Mouse (Mus musculus): Measurements from ENCODE around the gene Foxp1. TPM values are rescaled to one million over a fixed set of nuclear protein-coding genes. Genes with fewer than 3 reads are reported as not detected.

Gene Foxp1
- polyA plus RNA-seq, 1 experiment from 2014 or later, result 52.4 TPM

GRCm38 (mm10) chr6:99374448-99375271, 147.9 kb downstream of the Foxp1 start:
- Histone ChIP-seq H3K36me3 (ENCODE audit: control insufficient read depth, insufficient read depth, low read length) (no peaks in the 10 kb centered on the region), H3K27ac (ENCODE audit: low read depth, low read length) (no peak overlapping the region), H3K4me1 (ENCODE audit: control insufficient read depth, insufficient read depth, low read length) (peaks cover 5% of the 10 kb centered on the region; the same call in 1 of the 2 replicates), H3K4me2 (ENCODE audit: low read depth, low read length) (no peak overlapping the region), H3K9me3 (ENCODE audit: control insufficient read depth, low read length) (no peaks in the 10 kb centered on the region), H3K4me3 (ENCODE audit: low read depth, low read length) (no peak overlapping the region), H3K9ac (replicated peaks; ENCODE audit: low read depth, low read length) (no peak overlapping the region), H3K27me3 (ENCODE audit: control insufficient read depth, insufficient read depth, low read length) (no peaks in the 10 kb centered on the region)
- no peak for ATAC-seq (ENCODE audit: low read depth)
- 62% methylated on average over 19 of the region's 19 CpGs for WGBS

GRCm38 (mm10) chr6:99372427-99372826, 150.1 kb downstream of the Foxp1 start:
- ATAC-seq (ENCODE audit: low read depth), result no peak
- Histone ChIP-seq H3K36me3 (ENCODE audit: control insufficient read depth, insufficient read depth, low read length) (no peaks in the 10 kb centered on the region), H3K27ac (ENCODE audit: low read depth, low read length) (no peak overlapping the region), H3K4me1 (ENCODE audit: control insufficient read depth, insufficient read depth, low read length) (peaks cover 5% of the 10 kb centered on the region; the same call in 1 of the 2 replicates), H3K4me3 (ENCODE audit: low read depth, low read length) (no peak overlapping the region), H3K27me3 (ENCODE audit: control insufficient read depth, insufficient read depth, low read length) (no peaks in the 10 kb centered on the region), H3K9ac (replicated peaks; ENCODE audit: low read depth, low read length) (no peak overlapping the region), H3K4me2 (ENCODE audit: low read depth, low read length) (no peak overlapping the region), H3K9me3 (ENCODE audit: control insufficient read depth, low read length) (no peaks in the 10 kb centered on the region)
- WGBS, result 89% methylated on average over 5 of the region's 5 CpGs

GRCm38 (mm10) chr6:99372016-99372415, 150.5 kb downstream of the Foxp1 start:
- no peaks in the 10 kb centered on the region for H3K27me3 ChIP-seq (ENCODE audit: control insufficient read depth, insufficient read depth, low read length)
- H3K27ac ChIP-seq (ENCODE audit: low read depth, low read length), result no peak overlapping the region
- H3K4me2 ChIP-seq (ENCODE audit: low read depth, low read length), result no peak overlapping the region
- no peak for ATAC-seq (ENCODE audit: low read depth)
- no peaks in the 10 kb centered on the region for H3K36me3 ChIP-seq (ENCODE audit: control insufficient read depth, insufficient read depth, low read length)
- 87% methylated on average over 6 of the region's 6 CpGs for WGBS
- no peak overlapping the region for H3K9ac ChIP-seq (replicated peaks; ENCODE audit: low read depth, low read length)
- no peaks in the 10 kb centered on the region for H3K9me3 ChIP-seq (ENCODE audit: control insufficient read depth, low read length)
- no peak overlapping the region for H3K4me3 ChIP-seq (ENCODE audit: low read depth, low read length)
- peaks cover 5% of the 10 kb centered on the region; the same call in 1 of the 2 replicates for H3K4me1 ChIP-seq (ENCODE audit: control insufficient read depth, insufficient read depth, low read length)

GRCm38 (mm10) chr6:99369931-99370330, 152.6 kb downstream of the Foxp1 start:
- no peak overlapping the region for H3K27ac ChIP-seq (ENCODE audit: low read depth, low read length)
- H3K4me2 ChIP-seq (ENCODE audit: low read depth, low read length), result no peak overlapping the region
- 94% methylated on average over 2 of the region's 2 CpGs for WGBS

GRCm38 (mm10) chr6:99369156-99369555, 153.4 kb downstream of the Foxp1 start:
- no peak overlapping the region for H3K9ac ChIP-seq (replicated peaks; ENCODE audit: low read depth, low read length)
- no peaks in the 10 kb centered on the region for H3K27me3 ChIP-seq (ENCODE audit: control insufficient read depth, insufficient read depth, low read length)
- WGBS, result 85% methylated on average over 3 of the region's 3 CpGs
- H3K4me2 ChIP-seq (ENCODE audit: low read depth, low read length), result no peak overlapping the region
- ATAC-seq (ENCODE audit: low read depth), result no peak
- no peak overlapping the region for H3K4me3 ChIP-seq (ENCODE audit: low read depth, low read length)
- no peaks in the 10 kb centered on the region for H3K4me1 ChIP-seq (ENCODE audit: control insufficient read depth, insufficient read depth, low read length)
- H3K36me3 ChIP-seq (ENCODE audit: control insufficient read depth, insufficient read depth, low read length), result no peaks in the 10 kb centered on the region
- no peaks in the 10 kb centered on the region for H3K9me3 ChIP-seq (ENCODE audit: control insufficient read depth, low read length)
- H3K27ac ChIP-seq (ENCODE audit: low read depth, low read length), result no peak overlapping the region

More at GRCm38 (mm10) chr6:99369931-99370330, 152.6 kb downstream of the Foxp1 start:
- no peaks in the 10 kb centered on the region for H3K36me3 ChIP-seq (ENCODE audit: control insufficient read depth, insufficient read depth, low read length)
- ATAC-seq (ENCODE audit: low read depth), result no peak
- H3K4me3 ChIP-seq (ENCODE audit: low read depth, low read length), result no peak overlapping the region
- H3K4me1 ChIP-seq (ENCODE audit: control insufficient read depth, insufficient read depth, low read length), result no peaks in the 10 kb centered on the region
- no peak overlapping the region for H3K9ac ChIP-seq (replicated peaks; ENCODE audit: low read depth, low read length)
- H3K27me3 ChIP-seq (ENCODE audit: control insufficient read depth, insufficient read depth, low read length), result no peaks in the 10 kb centered on the region
- H3K9me3 ChIP-seq (ENCODE audit: control insufficient read depth, low read length), result no peaks in the 10 kb centered on the region

GRCm38 (mm10) chr6:99368118-99368753, 154.3 kb downstream of the Foxp1 start:
- Histone ChIP-seq H3K4me2 (ENCODE audit: low read depth, low read length) (no peak overlapping the region), H3K27me3 (ENCODE audit: control insufficient read depth, insufficient read depth, low read length) (no peaks in the 10 kb centered on the region), H3K36me3 (ENCODE audit: control insufficient read depth, insufficient read depth, low read length) (no peaks in the 10 kb centered on the region), H3K9ac (replicated peaks; ENCODE audit: low read depth, low read length) (no peak overlapping the region), H3K4me3 (ENCODE audit: low read depth, low read length) (no peak overlapping the region), H3K4me1 (ENCODE audit: control insufficient read depth, insufficient read depth, low read length) (no peaks in the 10 kb centered on the region), H3K27ac (ENCODE audit: low read depth, low read length) (no peak overlapping the region), H3K9me3 (ENCODE audit: control insufficient read depth, low read length) (no peaks in the 10 kb centered on the region)
- WGBS, result 85% methylated on average over 4 of the region's 4 CpGs
- ATAC-seq (ENCODE audit: low read depth), result no peak

GRCm38 (mm10) chr6:99364545-99364944, 158.0 kb downstream of the Foxp1 start:
- Histone ChIP-seq H3K27ac (ENCODE audit: low read depth, low read length) (no peak overlapping the region), H3K4me2 (ENCODE audit: low read depth, low read length) (no peak overlapping the region), H3K4me1 (ENCODE audit: control insufficient read depth, insufficient read depth, low read length) (no peaks in the 10 kb centered on the region), H3K9me3 (ENCODE audit: control insufficient read depth, low read length) (no peaks in the 10 kb centered on the region), H3K4me3 (ENCODE audit: low read depth, low read length) (no peak overlapping the region), H3K9ac (replicated peaks; ENCODE audit: low read depth, low read length) (no peak overlapping the region), H3K27me3 (ENCODE audit: control insufficient read depth, insufficient read depth, low read length) (no peaks in the 10 kb centered on the region), H3K36me3 (ENCODE audit: control insufficient read depth, insufficient read depth, low read length) (no peaks in the 10 kb centered on the region)
- 73% methylated on average over 6 of the region's 6 CpGs for WGBS
- ATAC-seq (ENCODE audit: low read depth), result no peak

GRCm38 (mm10) chr6:99360581-99360980, 161.9 kb downstream of the Foxp1 start:
- no peak overlapping the region for H3K4me2 ChIP-seq (ENCODE audit: low read depth, low read length)
- no peak overlapping the region for H3K27ac ChIP-seq (ENCODE audit: low read depth, low read length)
- H3K36me3 ChIP-seq (ENCODE audit: control insufficient read depth, insufficient read depth, low read length), result no peaks in the 10 kb centered on the region
- H3K27me3 ChIP-seq (ENCODE audit: control insufficient read depth, insufficient read depth, low read length), result no peaks in the 10 kb centered on the region
- WGBS, result 88% methylated on average over 4 of the region's 4 CpGs
- H3K9ac ChIP-seq (replicated peaks; ENCODE audit: low read depth, low read length), result no peak overlapping the region
- no peaks in the 10 kb centered on the region for H3K4me1 ChIP-seq (ENCODE audit: control insufficient read depth, insufficient read depth, low read length)
- no peak overlapping the region for H3K4me3 ChIP-seq (ENCODE audit: low read depth, low read length)
- no peaks in the 10 kb centered on the region for H3K9me3 ChIP-seq (ENCODE audit: control insufficient read depth, low read length)
- ATAC-seq (ENCODE audit: low read depth), result no peak

- Histone ChIP-seq H3K27ac (ENCODE audit: low read depth, low read length) (no peak overlapping the region), H3K4me2 (ENCODE audit: low read depth, low read length) (no peak overlapping the region), H3K9me3 (ENCODE audit: control insufficient read depth, low read length) (no peaks in the 10 kb centered on the region), H3K9ac (replicated peaks; ENCODE audit: low read depth, low read length) (no peak overlapping the region), H3K4me1 (ENCODE audit: control insufficient read depth, insufficient read depth, low read length) (no peaks in the 10 kb centered on the region), H3K27me3 (ENCODE audit: control insufficient read depth, insufficient read depth, low read length) (no peaks in the 10 kb centered on the region), H3K36me3 (ENCODE audit: control insufficient read depth, insufficient read depth, low read length) (no peaks in the 10 kb centered on the region), H3K4me3 (ENCODE audit: low read depth, low read length) (no peak overlapping the region)
- ATAC-seq (ENCODE audit: low read depth), result no peak
- WGBS, result 82% methylated on average over 6 of the region's 6 CpGs
Observed at GRCm38 (mm10) chr6:99359765-99360499, 162.6 kb downstream of the Foxp1 start.
